Mouse (Mus musculus): Measurements from ENCODE around the gene Nkain4. TPM values are rescaled to one million over a fixed set of nuclear protein-coding genes. Genes with fewer than 3 reads are reported as not detected.
A peak's percentile ranks its signal among the peaks of the same experiment; 100 is the strongest.

The Nkain4 gene
- polyA plus RNA-seq (2015; fragmentation: Nextera tagmentation; extraction: Ambion mirVana), result 33.4 and 34.5 TPM in 2 replicates

GRCm38 (mm10) chr2:180954061-180955047 is at the start of gene Nkain4:
Nkain4 (minus strand) TSS chr2:180954699.
- Histone ChIP-seq H3K27ac (peak within 1 kb of the TSS; percentile 65), H3K36me3 (no peaks in the 10 kb centered on the region), H3K27me3 (peaks cover 26% of the 10 kb centered on the region), H3K9ac (peak within 1 kb of the TSS; percentile 53), H3K9me3 (replicated peaks) (no peaks in the 10 kb centered on the region), H3K4me1 (peaks cover 40% of the 10 kb centered on the region), H3K4me2 (peak within 1 kb of the TSS; percentile 94), H3K4me3 (replicated peaks) (peak within 1 kb of the TSS; percentile 61)
- WGBS, result under 1% methylated on average over 52 of the region's 52 CpGs
- peak; percentile 93 for ATAC-seq (replicated peaks; ENCODE audit: low FRiP score)

- Histone ChIP-seq H3K9me3 (replicated peaks) (no peaks in the 10 kb centered on the region), H3K4me3 (replicated peaks) (no peak overlapping the region), H3K27ac (no peak overlapping the region), H3K9ac (no peak overlapping the region), H3K4me2 (no peak overlapping the region), H3K27me3 (no peaks in the 10 kb centered on the region), H3K36me3 (no peaks in the 10 kb centered on the region), H3K4me1 (no peaks in the 10 kb centered on the region)
- 67% methylated on average over 3 of the region's 3 CpGs for WGBS
- ATAC-seq (replicated peaks; ENCODE audit: low FRiP score), result peak; percentile 13; the same call in 1 of the 2 replicates
These were observed 42.4 kb upstream of the Nkain4 start for GRCm38 (mm10) chr2:180996905-180997304.

- ATAC-seq (replicated peaks; ENCODE audit: low FRiP score), result peak; percentile 18; the same call in 1 of the 2 replicates
- Histone ChIP-seq H3K4me2 (no peak overlapping the region), H3K27me3 (no peaks in the 10 kb centered on the region), H3K9ac (no peak overlapping the region), H3K4me3 (replicated peaks) (no peak overlapping the region), H3K36me3 (no peaks in the 10 kb centered on the region), H3K4me1 (no peaks in the 10 kb centered on the region), H3K9me3 (replicated peaks) (no peaks in the 10 kb centered on the region), H3K27ac (no peak overlapping the region)
- WGBS, result 14% methylated on average over 5 of the region's 5 CpGs
These were observed 41.9 kb upstream of the Nkain4 start for GRCm38 (mm10) chr2:180996436-180996835.

GRCm38 (mm10) chr2:180995457-180995856 is 41.0 kb upstream of the Nkain4 start:
- H3K27ac ChIP-seq, result no peak overlapping the region
- no peaks in the 10 kb centered on the region for H3K4me1 ChIP-seq
- no peak overlapping the region for H3K4me3 ChIP-seq (replicated peaks)
- no peaks in the 10 kb centered on the region for H3K27me3 ChIP-seq
- no peak for ATAC-seq (replicated peaks; ENCODE audit: low FRiP score)
- no peak overlapping the region for H3K9ac ChIP-seq
- 81% methylated on average over 4 of the region's 4 CpGs for WGBS
- no peaks in the 10 kb centered on the region for H3K9me3 ChIP-seq (replicated peaks)
- no peaks in the 10 kb centered on the region for H3K36me3 ChIP-seq
- H3K4me2 ChIP-seq, result no peak overlapping the region

GRCm38 (mm10) chr2:180994360-180994759 is 39.9 kb upstream of the Nkain4 start:
- Histone ChIP-seq H3K9ac (no peak overlapping the region), H3K9me3 (replicated peaks) (no peaks in the 10 kb centered on the region), H3K36me3 (no peaks in the 10 kb centered on the region), H3K4me3 (replicated peaks) (no peak overlapping the region), H3K27ac (no peak overlapping the region), H3K4me2 (no peak overlapping the region), H3K27me3 (no peaks in the 10 kb centered on the region), H3K4me1 (no peaks in the 10 kb centered on the region)
- 68% methylated on average over 2 of the region's 2 CpGs for WGBS
- no peak for ATAC-seq (replicated peaks; ENCODE audit: low FRiP score)

- Histone ChIP-seq H3K9ac (no peak overlapping the region), H3K27ac (no peak overlapping the region), H3K27me3 (no peaks in the 10 kb centered on the region), H3K9me3 (replicated peaks) (no peaks in the 10 kb centered on the region), H3K4me1 (no peaks in the 10 kb centered on the region), H3K4me2 (no peak overlapping the region), H3K36me3 (no peaks in the 10 kb centered on the region), H3K4me3 (replicated peaks) (no peak overlapping the region)
- WGBS, result 74% methylated on average over 4 of the region's 4 CpGs
- no peak for ATAC-seq (replicated peaks; ENCODE audit: low FRiP score)
These were observed 35.8 kb upstream of the Nkain4 start for GRCm38 (mm10) chr2:180990347-180990746.

- Histone ChIP-seq H3K4me3 (replicated peaks) (no peak overlapping the region), H3K27ac (no peak overlapping the region), H3K27me3 (no peaks in the 10 kb centered on the region), H3K36me3 (no peaks in the 10 kb centered on the region), H3K4me1 (no peaks in the 10 kb centered on the region), H3K9ac (no peak overlapping the region), H3K9me3 (replicated peaks) (no peaks in the 10 kb centered on the region), H3K4me2 (no peak overlapping the region)
- ATAC-seq (replicated peaks; ENCODE audit: low FRiP score), result no peak
- 67% methylated on average over 1 of the region's 1 CpGs for WGBS
These were observed 34.4 kb upstream of the Nkain4 start for GRCm38 (mm10) chr2:180988948-180989347.

- 74% methylated on average over 3 of the region's 3 CpGs for WGBS
- H3K27ac ChIP-seq, result no peak overlapping the region
- no peak overlapping the region for H3K4me3 ChIP-seq (replicated peaks)
- H3K9ac ChIP-seq, result no peak overlapping the region
- H3K36me3 ChIP-seq, result no peaks in the 10 kb centered on the region
- no peaks in the 10 kb centered on the region for H3K9me3 ChIP-seq (replicated peaks)
- no peak for ATAC-seq (replicated peaks; ENCODE audit: low FRiP score)
- H3K27me3 ChIP-seq, result no peaks in the 10 kb centered on the region
- no peaks in the 10 kb centered on the region for H3K4me1 ChIP-seq
- no peak overlapping the region for H3K4me2 ChIP-seq
These were observed 33.9 kb upstream of the Nkain4 start for GRCm38 (mm10) chr2:180988347-180988913.

- WGBS, result 82% methylated on average over 5 of the region's 5 CpGs
- Histone ChIP-seq H3K4me1 (no peaks in the 10 kb centered on the region), H3K9me3 (replicated peaks) (no peaks in the 10 kb centered on the region), H3K4me3 (replicated peaks) (no peak overlapping the region), H3K36me3 (peaks cover 6% of the 10 kb centered on the region), H3K4me2 (no peak overlapping the region), H3K9ac (no peak overlapping the region), H3K27me3 (no peaks in the 10 kb centered on the region), H3K27ac (no peak overlapping the region)
- no peak for ATAC-seq (replicated peaks; ENCODE audit: low FRiP score)
These were observed 33.0 kb upstream of the Nkain4 start for GRCm38 (mm10) chr2:180987432-180988030.

GRCm38 (mm10) chr2:180987001-180987400 is 32.5 kb upstream of the Nkain4 start:
- Histone ChIP-seq H3K4me1 (no peaks in the 10 kb centered on the region), H3K27me3 (no peaks in the 10 kb centered on the region), H3K9me3 (replicated peaks) (no peaks in the 10 kb centered on the region), H3K4me3 (replicated peaks) (no peak overlapping the region), H3K36me3 (peaks cover 11% of the 10 kb centered on the region), H3K9ac (no peak overlapping the region), H3K27ac (no peak overlapping the region), H3K4me2 (no peak overlapping the region)
- ATAC-seq (replicated peaks; ENCODE audit: low FRiP score), result no peak
- WGBS, result 76% methylated on average over 1 of the region's 1 CpGs

GRCm38 (mm10) chr2:180986449-180986848 is 31.9 kb upstream of the Nkain4 start, which contains the start of gene Col20a1:
Col20a1 (plus strand) TSS chr2:180986535.
- Histone ChIP-seq H3K4me1 (no peaks in the 10 kb centered on the region), H3K9me3 (replicated peaks) (no peaks in the 10 kb centered on the region), H3K9ac (no peak within 1 kb of the TSS), H3K4me2 (no peak within 1 kb of the TSS), H3K36me3 (peaks cover 16% of the 10 kb centered on the region), H3K27ac (no peak within 1 kb of the TSS), H3K27me3 (no peaks in the 10 kb centered on the region), H3K4me3 (replicated peaks) (no peak within 1 kb of the TSS)
- 53% methylated on average over 2 of the region's 2 CpGs for WGBS
- ATAC-seq (replicated peaks; ENCODE audit: low FRiP score), result no peak

- H3K4me1 ChIP-seq, result no peaks in the 10 kb centered on the region
- H3K4me3 ChIP-seq (replicated peaks), result no peak overlapping the region
- ATAC-seq (replicated peaks; ENCODE audit: low FRiP score), result no peak
- no peak overlapping the region for H3K27ac ChIP-seq
- no peaks in the 10 kb centered on the region for H3K9me3 ChIP-seq (replicated peaks)
- H3K27me3 ChIP-seq, result no peaks in the 10 kb centered on the region
- H3K9ac ChIP-seq, result no peak overlapping the region
- H3K36me3 ChIP-seq, result peaks cover 25% of the 10 kb centered on the region
- 77% methylated on average over 2 of the region's 2 CpGs for WGBS
- H3K4me2 ChIP-seq, result no peak overlapping the region
These were observed 31.1 kb upstream of the Nkain4 start for GRCm38 (mm10) chr2:180985635-180986034.
